In genomic region chr11:117089673-117090419, GRCm38 (mm10) we compare ENCODE assay signal across 16 mouse cellular contexts. TPM values are rescaled to one million over a fixed set of nuclear protein-coding genes. Genes with fewer than 3 reads are reported as not detected.
DNase-seq lines count a peak whose midpoint lies in the region; ATAC-seq lines count a peak whose summit lies in the region.
"Had no signal": no experiment of that assay in that cellular context is flagged by ENCODE, and none has a peak within 500 bp of the region (broad histone marks: within the 10 kb centered on the region; RNA-seq: fewer than 3 reads in every experiment).

No protein-coding gene starts in this region.

- H3K9ac ChIP-seq in hindbrain, embryonic 13.5 days, result peak overlapping the region; percentile 19; the same call in 1 of the 2 replicates
- H3K9ac ChIP-seq in hindbrain, embryonic 16.5 days (ENCODE audit: low read depth, low read length), result no peak overlapping the region
- no peak overlapping the region for H3K9ac ChIP-seq in stomach, embryonic 16.5 days (ENCODE audit: low read length)
- H3K9ac ChIP-seq: embryonic facial prominence, embryonic 13.5 days; neural tube, embryonic 12.5 days had no signal

- no peak overlapping the region for H3K4me2 ChIP-seq in hindbrain, embryonic 13.5 days
- H3K4me2 ChIP-seq in hindbrain, embryonic 16.5 days (ENCODE audit: low read length), result no peak overlapping the region
- no peak overlapping the region for H3K4me2 ChIP-seq in stomach, embryonic 16.5 days (ENCODE audit: low read depth, low read length)
- H3K4me2 ChIP-seq: embryonic facial prominence, embryonic 13.5 days; neural tube, embryonic 12.5 days had no signal

- WGBS in hindbrain, embryonic 13.5 days, result 80% methylated on average over 9 of the region's 9 CpGs
- 87% methylated on average over 9 of the region's 9 CpGs for WGBS in hindbrain, embryonic 16.5 days
- WGBS in stomach, embryonic 16.5 days, result 68% methylated on average over 9 of the region's 9 CpGs

- no peak overlapping the region for H3K27ac ChIP-seq in hindbrain, embryonic 13.5 days
- no peak overlapping the region for H3K27ac ChIP-seq in hindbrain, embryonic 16.5 days (ENCODE audit: low read depth, low read length)
- H3K27ac ChIP-seq in brown adipose tissue, adult 24 weeks (replicated peaks; ENCODE audit: low read depth, low read length), result peak overlapping the region; percentile 36; the same call in 1 of the 2 replicates
- H3K27ac ChIP-seq in stomach, embryonic 16.5 days (ENCODE audit: low read length), result peak overlapping the region; percentile 51; the same call in 1 of the 2 replicates
- H3K27ac ChIP-seq: embryonic facial prominence, embryonic 13.5 days; forebrain, embryonic 10.5 days; neural tube, embryonic 12.5 days had no signal

- H3K4me1 ChIP-seq in hindbrain, embryonic 13.5 days (replicated peaks), result peaks cover 19% of the 10 kb centered on the region
- H3K4me1 ChIP-seq in hindbrain, embryonic 16.5 days (ENCODE audit: control insufficient read depth, insufficient read depth, low read depth, low read length), result no peaks in the 10 kb centered on the region; the same call in 1 of the 2 replicates
- peaks cover 51% of the 10 kb centered on the region for H3K4me1 ChIP-seq in brown adipose tissue, adult 24 weeks (ENCODE audit: control insufficient read depth, insufficient read depth, insufficient read length, low read length)
- H3K4me1 ChIP-seq in stomach, embryonic 16.5 days (ENCODE audit: control insufficient read depth, insufficient read depth, low read length), result peaks cover 20% of the 10 kb centered on the region

- no peaks in the 10 kb centered on the region for H3K36me3 ChIP-seq in hindbrain, embryonic 13.5 days
- H3K36me3 ChIP-seq in hindbrain, embryonic 16.5 days (ENCODE audit: control insufficient read depth, insufficient read depth, low read length), result no peaks in the 10 kb centered on the region
- H3K36me3 ChIP-seq in stomach, embryonic 16.5 days (ENCODE audit: control insufficient read depth, insufficient read depth, low read length), result no peaks in the 10 kb centered on the region
- H3K36me3 ChIP-seq: embryonic facial prominence, embryonic 13.5 days; forebrain, embryonic 10.5 days; neural tube, embryonic 12.5 days had no signal

- 0 out of 2 replicates have a peak, but pooled peaks cover 3% of the 10 kb centered on the region for H3K27me3 ChIP-seq in hindbrain, embryonic 13.5 days
- H3K27me3 ChIP-seq in hindbrain, embryonic 16.5 days (replicated peaks; ENCODE audit: control insufficient read depth, insufficient read depth, low read length), result no peaks in the 10 kb centered on the region
- H3K27me3 ChIP-seq in stomach, embryonic 16.5 days (ENCODE audit: control insufficient read depth, insufficient read depth, low read length), result no peaks in the 10 kb centered on the region
- H3K27me3 ChIP-seq: embryonic facial prominence, embryonic 13.5 days; neural tube, embryonic 12.5 days had no signal

- ATAC-seq in hindbrain, embryonic 13.5 days (ENCODE audit: low FRiP score), result no peak
- no peak for ATAC-seq in hindbrain, embryonic 16.5 days
- ATAC-seq in stomach, embryonic 16.5 days (ENCODE audit: insufficient read depth, low FRiP score), result no peak

- H3K4me3 ChIP-seq in hindbrain, embryonic 13.5 days, result no peak overlapping the region
- no peak overlapping the region for H3K4me3 ChIP-seq in hindbrain, embryonic 16.5 days (ENCODE audit: low read length)
- no peak overlapping the region for H3K4me3 ChIP-seq in brown adipose tissue, adult 24 weeks (ENCODE audit: insufficient read depth, low read depth, low read length)
- H3K4me3 ChIP-seq in stomach, embryonic 16.5 days (replicated peaks; ENCODE audit: low read length), result no peak overlapping the region
- H3K4me3 ChIP-seq: embryonic facial prominence, embryonic 13.5 days; forebrain, embryonic 10.5 days; neural tube, embryonic 12.5 days had no signal

- H3K9me3 ChIP-seq in hindbrain, embryonic 13.5 days, result no peaks in the 10 kb centered on the region
- no peaks in the 10 kb centered on the region for H3K9me3 ChIP-seq in hindbrain, embryonic 16.5 days (ENCODE audit: control insufficient read depth, low read length)
- H3K9me3 ChIP-seq in stomach, embryonic 16.5 days (replicated peaks; ENCODE audit: control insufficient read depth, low read length), result no peaks in the 10 kb centered on the region
- H3K9me3 ChIP-seq: embryonic facial prominence, embryonic 13.5 days; forebrain, embryonic 10.5 days; neural tube, embryonic 12.5 days had no signal

- DNase-seq in adrenal gland, postnatal 36 days, result peak; percentile 50 to 51
- no peak for DNase-seq in adrenal gland, postnatal 10 days
- DNase-seq in cerebellum, adult 11-12 months, result no peak
- DNase-seq: cerebellum, adult 11 months; kidney, adult 11 months; kidney, postnatal 25 days; layer of hippocampus, adult 9-11 months; liver; lung, adult 2 months had no signal

RNA-seq across cellular contexts. Expression of gene Sec14l1, which starts 25.1 kb away (rescaled TPM):
- 100 to 1,000 TPM; 132 to 163 TPM for total RNA-seq in adrenal gland, postnatal 36 days (2021)
- 100 to 1,000 TPM; 101 to 113 TPM for total RNA-seq in adrenal gland, postnatal 10 days (2021)
- 63.3 and 65.9 TPM in 2 replicates for polyA plus RNA-seq in hindbrain, embryonic 13.5 days (2015; fragmentation: Nextera tagmentation; extraction: Ambion mirVana)
- 53.9 and 63.4 TPM in 2 replicates for polyA plus RNA-seq in hindbrain, embryonic 16.5 days (2015; fragmentation: Nextera tagmentation; extraction: Ambion mirVana)
- 35.4 and 37.4 TPM in 2 replicates for polyA plus RNA-seq in brown adipose tissue, adult 24 weeks (2012; ENCODE audit: insufficient read depth, insufficient read length, missing spikeins)
- polyA plus RNA-seq in stomach, embryonic 16.5 days (2015; fragmentation: Nextera tagmentation; extraction: Ambion mirVana), result 61.7 and 62.5 TPM in 2 replicates

Comparison
In these comparisons a context has a peak if more than half of its experiments do, and no peak if none do; other contexts are left out.
1. DNase-seq: peak in adrenal gland, postnatal 36 days (2 of 2); none in adrenal gland, postnatal 10 days (single experiment) and cerebellum, adult 11-12 months (single experiment).
2. H3K27ac ChIP-seq: peak in brown adipose tissue, adult 24 weeks (single experiment) and stomach, embryonic 16.5 days (single experiment); none in hindbrain, embryonic 13.5 days (single experiment) and hindbrain, embryonic 16.5 days (single experiment).